Mouse (Mus musculus) megakaryocyte, embryonic 14.5 days (primary cell): ENCODE results near the gene Polr1d.

ENCODE experiments used
- FLI1 ChIP-seq: IDR thresholded peaks from 2 replicates; pipeline ENCODE4 v1.6.1; 2012; ENCODE audit warnings: low read length, inconsistent platforms, mixed read lengths
- GATA1 ChIP-seq: IDR thresholded peaks from 3 replicates; pipeline ENCODE4 v1.6.1; 2012; ENCODE audit warnings: mixed read lengths, low read length, inconsistent platforms, borderline replicate concordance

DNA sequence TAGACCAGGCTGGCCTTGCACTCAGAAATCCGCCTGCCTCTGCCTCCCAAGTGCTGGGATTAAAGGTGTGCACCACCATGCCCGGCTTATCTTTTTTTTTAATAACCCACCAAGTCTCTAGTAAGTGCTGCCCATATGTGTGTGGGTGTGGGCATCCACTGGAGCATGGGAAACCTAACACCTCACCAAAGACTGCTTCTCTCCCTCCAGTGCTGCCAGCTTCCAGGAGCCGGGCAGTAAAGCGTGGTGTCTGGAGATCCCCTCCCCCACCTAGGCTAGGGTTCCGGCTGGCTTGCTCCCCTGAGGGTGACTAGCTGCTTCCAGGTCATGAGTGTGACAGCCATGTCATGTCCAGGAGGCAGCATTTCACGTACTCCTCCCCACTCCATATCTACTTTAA is 25.4 kb downstream of the Polr1d start:
- no peak for TF ChIP-seq GATA1
- TF ChIP-seq FLI1 = no peak
